Mouse (Mus musculus): Measurements from ENCODE around the gene Pdik1l.

DNA sequence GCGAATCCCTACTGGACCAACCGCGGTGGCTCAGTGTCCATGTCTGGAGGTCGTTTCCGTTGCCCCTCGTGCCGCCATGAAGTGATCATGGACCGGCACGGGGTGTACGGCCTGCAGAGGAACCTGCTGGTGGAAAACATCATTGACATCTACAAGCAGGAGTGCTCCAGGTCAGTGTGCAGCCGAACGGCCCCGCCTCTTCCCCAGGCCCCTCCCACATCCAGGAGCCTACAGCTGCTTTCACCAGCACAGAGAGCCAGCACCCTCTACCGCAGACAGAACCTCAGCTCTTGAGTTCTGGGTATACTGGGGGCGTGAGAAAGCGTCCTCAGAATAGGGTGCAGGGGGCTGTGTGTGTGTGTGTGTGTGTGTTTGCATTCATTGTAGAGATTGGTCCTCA, 28.7 kb upstream of the Pdik1l start:
- TF ChIP-seq EP300 (IDR thresholded peaks at IDR 0.05; ENCODE audit: low read depth) = no peak
- TF ChIP-seq CTCF (IDR thresholded peaks at IDR 0.05; ENCODE audit: low read depth) = peak; percentile 38

Data from heart, postnatal 0 days (tissue).